Mouse (Mus musculus) hindbrain, embryonic 14.5 days (tissue): ENCODE measurements around the gene Serpina10. TPM values are rescaled to one million over a fixed set of nuclear protein-coding genes. Genes with fewer than 3 reads are reported as not detected.
"Not testable (repeated sequence)": the region's sequence is repeated elsewhere in the genome, so short reads cannot be mapped to it uniquely, and the experiment has no call there.

Experiments used
- ATAC-seq: fragments of 200-750 bp; cut with Nextera tagmentation; 2 replicates; pipeline ENCODE4 v1.8.0; 2017; ENCODE audit warnings: moderate number of reproducible peaks, mild to moderate bottlenecking, moderate TSS enrichment, moderate library complexity; ENCODE audit not compliant: low FRiP score
- DNase-seq: peaks from one replicate; pipeline ENCODE4 v3.0.0-alpha.2; 2015; ENCODE audit warnings: low spot score
- H3K27ac ChIP-seq: fragments of 300-500 bp; sonication (generic); 2 replicates; pipeline ENCODE4 v1.5.1; 2014; ENCODE audit warnings: mild to moderate bottlenecking, moderate library complexity
- H3K27me3 ChIP-seq: fragments of 300-500 bp; sonication (generic); 2 replicates; pipeline ENCODE4 v1.6.1; 2014; ENCODE audit warnings: mild to moderate bottlenecking, low read length, mixed read lengths; ENCODE audit not compliant: control insufficient read depth, insufficient read depth
- H3K36me3 ChIP-seq: fragments of 300-500 bp; sonication (generic); replicated peaks from 2 replicates; pipeline ENCODE4 v1.6.1; 2014; ENCODE audit not compliant: control insufficient read depth, insufficient read depth
- H3K4me1 ChIP-seq: fragments of 300-500 bp; sonication (generic); replicated peaks from 2 replicates; pipeline ENCODE4 v1.6.1; 2014; ENCODE audit warnings: antibody characterized with exemption, low read length, mixed read lengths; ENCODE audit not compliant: control insufficient read depth, insufficient read depth
- H3K4me2 ChIP-seq: fragments of 300-500 bp; sonication (generic); replicated peaks from 2 replicates; pipeline ENCODE4 v1.6.1; 2014; ENCODE audit warnings: mild to moderate bottlenecking, moderate library complexity
- H3K4me3 ChIP-seq: fragments of 300-500 bp; sonication (generic); replicated peaks from 2 replicates; pipeline ENCODE4 v1.5.1; 2014; ENCODE audit warnings: mild to moderate bottlenecking, low read length
- H3K9ac ChIP-seq: fragments of 300-500 bp; sonication (generic); 2 replicates; pipeline ENCODE4 v1.6.1; 2014
- H3K9me3 ChIP-seq: fragments of 300-500 bp; sonication (generic); 2 replicates; pipeline ENCODE4 v1.6.1; 2016; ENCODE audit warnings: low read length; ENCODE audit not compliant: control insufficient read depth
- WGBS: fragments of 180-500 bp; shearing (Covaris S2); extraction: QIAGEN DNeasy Blood & Tissue Kit; methylation state at CpG from one replicate; pipeline ENCODE4 v1.1.7; 2014; 5-methylcytosine and 5-hydroxymethylcytosine counted together
- polyA plus RNA-seq: library from polyadenylated mRNA; unstranded; fragments of >200 nt; fragmentation: Nextera tagmentation; extraction: Ambion mirVana; gene quantifications from 2 replicates; pipeline ENCODE4 v1.2.1, GENCODE M21; 2014

The Serpina10 gene
- polyA plus RNA-seq, 1 experiment from 2014 or later, result 0.11 TPM

GRCm38 (mm10) chr12:103635846-103636245 is 4.6 kb upstream of the Serpina10 start:
- Histone ChIP-seq H3K9ac (no peak overlapping the region), H3K4me1 (no peaks in the 10 kb centered on the region), H3K27ac (no peak overlapping the region), H3K4me2 (no peak overlapping the region), H3K36me3 (no peaks in the 10 kb centered on the region), H3K4me3 (no peak overlapping the region), H3K9me3 (no peaks in the 10 kb centered on the region), H3K27me3 (no peaks in the 10 kb centered on the region)
- 94% methylated on average over 2 of the region's 2 CpGs for WGBS
- DNase-seq (no peak), ATAC-seq (no peak)

GRCm38 (mm10) chr12:103634430-103634829 is 3.2 kb upstream of the Serpina10 start:
- no peak for ATAC-seq
- 77% methylated on average over 2 of the region's 2 CpGs for WGBS

GRCm38 (mm10) chr12:103616860-103617261 is 14.4 kb downstream of the Serpina10 start:
- H3K27ac ChIP-seq, result no peak overlapping the region
- no peak for ATAC-seq
- no peak for DNase-seq
- H3K27me3 ChIP-seq, result no peaks in the 10 kb centered on the region
- H3K36me3 ChIP-seq, result no peaks in the 10 kb centered on the region
- H3K9me3 ChIP-seq, result no peaks in the 10 kb centered on the region
- H3K4me2 ChIP-seq, result no peak overlapping the region
- no peak overlapping the region for H3K9ac ChIP-seq
- H3K4me3 ChIP-seq, result no peak overlapping the region
- WGBS, result 93% methylated on average over 10 of the region's 10 CpGs
- no peaks in the 10 kb centered on the region for H3K4me1 ChIP-seq

More at GRCm38 (mm10) chr12:103634430-103634829, 3.2 kb upstream of the Serpina10 start:
- Histone ChIP-seq H3K4me3 (no peak overlapping the region), H3K4me1 (no peaks in the 10 kb centered on the region), H3K9ac (no peak overlapping the region), H3K4me2 (no peak overlapping the region), H3K27ac (no peak overlapping the region), H3K27me3 (no peaks in the 10 kb centered on the region), H3K9me3 (no peaks in the 10 kb centered on the region), H3K36me3 (no peaks in the 10 kb centered on the region)
- DNase-seq, result no peak

GRCm38 (mm10) chr12:103615734-103616133 is 15.5 kb downstream of the Serpina10 start:
- Histone ChIP-seq H3K27ac (no peak overlapping the region), H3K4me3 (no peak overlapping the region), H3K36me3 (no peaks in the 10 kb centered on the region), H3K27me3 (no peaks in the 10 kb centered on the region), H3K9ac (no peak overlapping the region), H3K4me1 (no peaks in the 10 kb centered on the region), H3K9me3 (no peaks in the 10 kb centered on the region), H3K4me2 (no peak overlapping the region)
- no peak for DNase-seq
- ATAC-seq, result no peak
- 90% methylated on average over 4 of the region's 4 CpGs for WGBS

- no peak for DNase-seq
- Histone ChIP-seq H3K9ac (no peak overlapping the region), H3K4me3 (no peak overlapping the region), H3K4me1 (no peaks in the 10 kb centered on the region), H3K4me2 (no peak overlapping the region), H3K36me3 (no peaks in the 10 kb centered on the region), H3K27me3 (no peaks in the 10 kb centered on the region), H3K9me3 (no peaks in the 10 kb centered on the region), H3K27ac (no peak overlapping the region)
- WGBS, result 93% methylated on average over 1 of the region's 1 CpGs
- ATAC-seq, result no peak
Observed at GRCm38 (mm10) chr12:103615141-103615540, 16.1 kb downstream of the Serpina10 start.

GRCm38 (mm10) chr12:103601839-103602238 is 29.4 kb downstream of the Serpina10 start:
- DNase-seq (no peak), ATAC-seq (no peak)
- no peak overlapping the region for H3K9ac ChIP-seq
- H3K4me1 ChIP-seq, result no peaks in the 10 kb centered on the region
- no peak overlapping the region for H3K27ac ChIP-seq
- H3K36me3 ChIP-seq, result no peaks in the 10 kb centered on the region
- no peaks in the 10 kb centered on the region for H3K9me3 ChIP-seq
- WGBS, result 85% methylated on average over 3 of the region's 3 CpGs
- H3K27me3 ChIP-seq, result no peaks in the 10 kb centered on the region
- no peak overlapping the region for H3K4me3 ChIP-seq
- no peak overlapping the region for H3K4me2 ChIP-seq

GRCm38 (mm10) chr12:103600364-103600763 is 30.9 kb downstream of the Serpina10 start:
- Histone ChIP-seq H3K4me1 (no peaks in the 10 kb centered on the region), H3K4me3 (no peak overlapping the region), H3K4me2 (no peak overlapping the region), H3K27me3 (no peaks in the 10 kb centered on the region), H3K27ac (no peak overlapping the region), H3K9ac (no peak overlapping the region), H3K36me3 (no peaks in the 10 kb centered on the region), H3K9me3 (no peaks in the 10 kb centered on the region)
- DNase-seq (no peak), ATAC-seq (no peak)
- 19% methylated on average over 3 of the region's 3 CpGs for WGBS

GRCm38 (mm10) chr12:103598411-103598810 is 32.8 kb downstream of the Serpina10 start:
- Histone ChIP-seq H3K4me1 (no peaks in the 10 kb centered on the region), H3K27ac (no peak overlapping the region), H3K9ac (no peak overlapping the region), H3K27me3 (no peaks in the 10 kb centered on the region), H3K4me2 (no peak overlapping the region), H3K9me3 (no peaks in the 10 kb centered on the region), H3K4me3 (no peak overlapping the region), H3K36me3 (no peaks in the 10 kb centered on the region)
- DNase-seq (no peak), ATAC-seq (no peak)
- WGBS, result 78% methylated on average over 2 of the region's 2 CpGs

- Histone ChIP-seq H3K9me3 (no peaks in the 10 kb centered on the region), H3K4me1 (no peaks in the 10 kb centered on the region), H3K9ac (no peak overlapping the region), H3K36me3 (no peaks in the 10 kb centered on the region), H3K27me3 (no peaks in the 10 kb centered on the region), H3K4me3 (no peak overlapping the region), H3K4me2 (no peak overlapping the region), H3K27ac (no peak overlapping the region)
- 71% methylated on average over 8 of the region's 8 CpGs for WGBS
- no peak for DNase-seq
- ATAC-seq, result no peak
Observed at GRCm38 (mm10) chr12:103583771-103584170, 47.5 kb downstream of the Serpina10 start.

GRCm38 (mm10) chr12:103578148-103578547 is 53.1 kb downstream of the Serpina10 start:
- 97% methylated on average over 6 of the region's 6 CpGs for WGBS

More at GRCm38 (mm10) chr12:103578148-103578547, 53.1 kb downstream of the Serpina10 start:
- not testable (repeated sequence) for DNase-seq, ATAC-seq, H3K9ac ChIP-seq, H3K27me3 ChIP-seq, H3K9me3 ChIP-seq, H3K4me3 ChIP-seq, H3K4me2 ChIP-seq, H3K4me1 ChIP-seq, H3K27ac ChIP-seq, H3K36me3 ChIP-seq
